In the genomic region with DNA sequence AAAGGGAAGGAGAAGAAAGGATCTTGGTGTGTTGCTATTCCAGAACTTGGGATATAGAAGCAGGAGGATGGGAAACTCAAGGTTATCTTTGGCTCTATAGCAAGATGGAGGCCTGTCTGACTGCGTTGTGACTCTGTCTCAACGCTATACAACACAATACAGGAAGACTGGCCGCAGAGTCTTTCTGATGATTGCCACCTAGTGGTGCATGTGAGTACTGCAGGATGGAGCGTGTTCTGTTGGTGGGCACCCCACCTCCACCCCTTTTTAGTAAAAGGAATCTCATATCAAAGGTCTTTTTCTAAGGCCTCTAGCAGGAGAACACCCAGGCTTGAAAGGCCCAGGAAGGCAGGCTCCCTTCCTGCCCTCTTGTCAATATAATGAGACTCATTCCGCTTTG, we compare ENCODE assay signal across 10 mouse cellular contexts. TPM values are rescaled to one million over a fixed set of nuclear protein-coding genes. Genes with fewer than 3 reads are reported as not detected.
DNase-seq lines count a peak whose midpoint lies in the region; ATAC-seq lines count a peak whose summit lies in the region.
"Had no signal": no experiment of that assay in that cellular context is flagged by ENCODE, and none has a peak within 500 bp of the region (broad histone marks: within the 10 kb centered on the region; RNA-seq: fewer than 3 reads in every experiment).

No protein-coding gene starts in this region.

- H3K9ac ChIP-seq in hindbrain, embryonic 11.5 days (ENCODE audit: low read depth, low read length), result no peak overlapping the region
- no peak overlapping the region for H3K9ac ChIP-seq in hindbrain, embryonic 16.5 days (ENCODE audit: low read depth, low read length)
- H3K9ac ChIP-seq: embryonic facial prominence, embryonic 13.5 days had no signal

- H3K4me1 ChIP-seq in hindbrain, embryonic 11.5 days (replicated peaks; ENCODE audit: control insufficient read depth, insufficient read depth, low read length), result no peaks in the 10 kb centered on the region
- no peaks in the 10 kb centered on the region for H3K4me1 ChIP-seq in hindbrain, embryonic 16.5 days (ENCODE audit: control insufficient read depth, insufficient read depth, low read depth, low read length)

- H3K27ac ChIP-seq in hindbrain, embryonic 11.5 days (ENCODE audit: low read depth, low read length), result no peak overlapping the region
- no peak overlapping the region for H3K27ac ChIP-seq in hindbrain, embryonic 16.5 days (ENCODE audit: low read depth, low read length)
- H3K27ac ChIP-seq: embryonic facial prominence, embryonic 13.5 days had no signal

- H3K27me3 ChIP-seq in hindbrain, embryonic 11.5 days (ENCODE audit: control insufficient read depth, insufficient read depth, low read length), result no peaks in the 10 kb centered on the region
- H3K27me3 ChIP-seq in hindbrain, embryonic 16.5 days (replicated peaks; ENCODE audit: control insufficient read depth, insufficient read depth, low read length), result no peaks in the 10 kb centered on the region; the same call in 1 of the 2 replicates

- H3K9me3 ChIP-seq in hindbrain, embryonic 11.5 days (ENCODE audit: control insufficient read depth, low read length), result no peaks in the 10 kb centered on the region
- no peaks in the 10 kb centered on the region for H3K9me3 ChIP-seq in hindbrain, embryonic 16.5 days (ENCODE audit: control insufficient read depth, low read length)
- H3K9me3 ChIP-seq: embryonic facial prominence, embryonic 13.5 days had no signal

- no peaks in the 10 kb centered on the region for H3K36me3 ChIP-seq in hindbrain, embryonic 11.5 days (ENCODE audit: control insufficient read depth, insufficient read depth, low read length)
- H3K36me3 ChIP-seq in hindbrain, embryonic 16.5 days (ENCODE audit: control insufficient read depth, insufficient read depth, low read length), result no peaks in the 10 kb centered on the region
- H3K36me3 ChIP-seq: embryonic facial prominence, embryonic 13.5 days had no signal

- intact Hi-C loops in left cerebral cortex, postnatal 36 days (cut with DNase I), result loop anchor here (2.0 to 5.0 kb wide), 2 partner anchors 94 to 225 kb away; partner anchors contain the start of genes Acbd4 and Plcd3

- no peak overlapping the region for H3K4me2 ChIP-seq in hindbrain, embryonic 11.5 days (replicated peaks; ENCODE audit: low read depth, low read length)
- no peak overlapping the region for H3K4me2 ChIP-seq in hindbrain, embryonic 16.5 days (ENCODE audit: low read length)
- H3K4me2 ChIP-seq: embryonic facial prominence, embryonic 13.5 days had no signal

- ATAC-seq in hindbrain, embryonic 11.5 days (ENCODE audit: low FRiP score), result no peak
- no peak for ATAC-seq in hindbrain, embryonic 16.5 days

- WGBS in hindbrain, embryonic 11.5 days, result 12% methylated on average over 5 of the region's 5 CpGs
- 11% methylated on average over 5 of the region's 5 CpGs for WGBS in hindbrain, embryonic 16.5 days

- no peak overlapping the region for H3K4me3 ChIP-seq in hindbrain, embryonic 11.5 days (ENCODE audit: low read depth, low read length)
- no peak overlapping the region for H3K4me3 ChIP-seq in hindbrain, embryonic 16.5 days (ENCODE audit: low read length)
- H3K4me3 ChIP-seq: embryonic facial prominence, embryonic 13.5 days; myocyte had no signal

- DNase-seq in hindbrain, embryonic 11.5 days (ENCODE audit: low spot score), result peak; percentile 90
- peak; percentile 70 for DNase-seq in adipocyte (ENCODE audit: low spot score)
- DNase-seq in embryo, embryonic 10 days (ENCODE audit: low spot score), result peak; percentile 84
- peak; percentile 87 for DNase-seq in heart, postnatal 4 days
- peak; percentile 62 to 77 for DNase-seq in left cerebral cortex, postnatal 36 days (ENCODE audit: low spot score in 2 of 2)
- DNase-seq in natural killer cell, adult 2 months (ENCODE audit: low spot score in 2 of 2), result peak; percentile 76 to 84
- DNase-seq in thymus, postnatal 0 days (ENCODE audit: low spot score), result peak; percentile 87

RNA-seq across cellular contexts. Expression of gene Arhgap27, which starts 36.5 kb away (rescaled TPM):
- 2.8 and 3.6 TPM in 2 replicates for polyA plus RNA-seq in hindbrain, embryonic 11.5 days (2014; fragmentation: Nextera tagmentation; extraction: Ambion mirVana)
- 4.8 and 5.6 TPM in 2 replicates for polyA plus RNA-seq in hindbrain, embryonic 16.5 days (2015; fragmentation: Nextera tagmentation; extraction: Ambion mirVana)
- 10 to 100 TPM; 23.5 to 25.4 TPM for total RNA-seq in heart, postnatal 4 days (2021)
- 10 to 100 TPM; 11.6 to 12.6 TPM for total RNA-seq in left cerebral cortex, postnatal 36 days (2021)
- 20.0 and 20.4 TPM in 2 replicates for polyA plus RNA-seq in thymus, postnatal 0 days (2015; fragmentation: Nextera tagmentation; extraction: Ambion mirVana)

RNA-seq across cellular contexts. Expression of gene Map3k14, which starts 59.7 kb away (rescaled TPM):
- 3.0 and 3.3 TPM in 2 replicates for polyA plus RNA-seq in hindbrain, embryonic 11.5 days (2014; fragmentation: Nextera tagmentation; extraction: Ambion mirVana)
- 4.6 and 4.7 TPM in 2 replicates for polyA plus RNA-seq in hindbrain, embryonic 16.5 days (2015; fragmentation: Nextera tagmentation; extraction: Ambion mirVana)
- 1 to 10 TPM; 2.7 to 3.4 TPM for total RNA-seq in heart, postnatal 4 days (2021)
- 1 to 10 TPM; 3.1 to 4.0 TPM for total RNA-seq in left cerebral cortex, postnatal 36 days (2021)
- polyA plus RNA-seq in thymus, postnatal 0 days (2015; fragmentation: Nextera tagmentation; extraction: Ambion mirVana), result 7.1 and 7.6 TPM in 2 replicates
